Mouse (Mus musculus) C2C12 (cell line): ENCODE results near the gene Fxyd3.

Experiments
- CTCF ChIP-seq: IDR thresholded peaks from one replicate; pipeline ENCODE4 v1.5.1; 2011; ENCODE audit not compliant: control insufficient read depth, insufficient read depth, insufficient read length
- MAX ChIP-seq: IDR thresholded peaks from one replicate; pipeline ENCODE4 v1.6.1; 2011; ENCODE audit warnings: mild to moderate bottlenecking, control low read depth
- MYOG ChIP-seq: IDR thresholded peaks from one replicate; pipeline ENCODE4 v1.6.1; 2011; ENCODE audit not compliant: control insufficient read depth, insufficient read length; ENCODE audit errors: extremely low read depth
- USF1 ChIP-seq: IDR thresholded peaks from one replicate; pipeline ENCODE4 v1.6.1; 2011; ENCODE audit warnings: low read depth, mild to moderate bottlenecking, control low read depth, moderate library complexity

- no peak for TF ChIP-seq CTCF
- TF ChIP-seq USF1: no peak
- TF ChIP-seq MYOG: no peak
- no peak for TF ChIP-seq MAX
These were observed 7.6 kb upstream of the Fxyd3 start for GRCm38 (mm10) chr7:31084140-31084539.
